Mouse (Mus musculus): Measurements from ENCODE around the gene 1700129C05Rik.

The 1700129C05Rik gene

DNA sequence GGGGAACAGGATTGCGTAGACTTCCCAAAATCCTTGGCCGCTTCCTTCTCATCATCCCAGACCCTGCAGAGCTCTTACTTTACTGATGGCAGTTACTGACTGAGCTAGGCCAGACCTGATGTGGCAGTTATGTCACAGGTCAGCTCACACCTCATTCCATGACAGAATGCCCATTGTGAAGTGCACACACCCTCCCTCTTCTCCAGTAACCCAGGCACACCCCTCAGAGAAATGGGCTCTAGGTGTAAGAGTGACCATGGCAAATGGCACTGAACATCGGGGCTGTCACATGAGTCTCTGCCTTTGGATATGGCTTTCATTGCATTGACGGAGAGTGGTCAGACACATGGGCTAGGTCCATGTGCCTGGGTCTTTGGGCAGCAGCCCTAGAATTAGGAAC is at the start of gene 1700129C05Rik:
TSS of gene 1700129C05Rik (minus strand) at position 101 of the 400 bp plus-strand sequence.
- in situ Hi-C loops (cut with MboI, MseI), result no loop called here

DNA sequence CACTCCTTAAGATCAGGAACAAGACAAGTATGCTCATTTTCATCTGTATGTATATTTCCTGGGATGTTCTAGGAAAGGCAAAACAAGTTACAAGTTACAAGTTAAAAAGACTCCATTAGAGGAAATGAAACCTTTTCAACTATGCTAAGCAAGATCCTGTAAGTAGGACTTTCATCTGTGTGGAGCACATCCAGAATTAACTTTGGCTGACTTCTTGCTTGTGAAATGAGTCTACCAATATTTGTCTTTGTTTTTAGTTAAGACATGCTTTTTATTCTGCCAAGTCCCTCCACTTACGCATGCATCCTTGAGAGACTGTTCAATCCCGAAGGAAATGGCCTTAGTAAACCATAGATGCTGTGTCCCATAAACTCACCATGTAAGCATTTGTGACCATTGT is 43.4 kb upstream of the 1700129C05Rik start:
- in situ Hi-C loops (cut with MboI, MseI), result no loop called here

DNA sequence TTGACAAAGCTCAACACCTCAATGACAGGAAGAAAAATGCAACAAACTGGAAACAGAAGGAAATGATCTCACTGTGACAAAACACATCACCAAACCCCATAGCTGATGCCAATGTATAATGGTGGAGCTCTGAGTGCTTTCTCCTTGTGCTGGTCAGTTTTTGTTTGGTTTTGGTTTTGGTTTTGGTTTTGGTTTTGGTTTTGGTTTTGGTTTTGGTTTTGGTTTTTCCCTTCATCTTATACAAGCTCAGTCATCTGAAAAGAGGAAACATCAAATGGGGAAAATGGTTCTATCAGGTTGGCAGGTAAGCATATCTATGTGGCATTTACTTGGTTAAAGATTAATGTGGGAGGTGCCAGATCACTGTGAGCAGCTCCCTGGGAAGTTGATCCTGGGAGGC is 42.8 kb upstream of the 1700129C05Rik start:
- in situ Hi-C loops (cut with MboI, MseI), result no loop called here

DNA sequence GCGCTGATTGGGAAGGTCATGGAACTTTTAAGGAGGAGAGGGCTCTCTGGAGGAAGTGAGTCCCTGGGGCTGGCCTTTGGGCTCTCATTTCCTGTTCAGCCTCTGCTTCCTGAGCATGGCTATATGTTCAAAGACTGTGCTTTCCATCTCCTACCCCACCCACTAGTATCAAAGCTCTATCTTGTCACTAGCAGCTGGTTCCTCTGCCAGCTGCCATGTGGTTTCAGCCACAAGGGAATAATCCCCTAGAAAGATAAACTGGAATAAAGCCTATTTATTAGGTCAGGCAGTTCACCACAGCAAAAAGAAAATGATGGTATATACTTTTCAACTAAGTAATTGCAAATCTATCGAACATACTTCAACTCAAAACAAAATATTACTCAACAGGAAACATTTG is 40.0 kb upstream of the 1700129C05Rik start:
- in situ Hi-C loops (cut with MboI, MseI), result no loop called here

DNA sequence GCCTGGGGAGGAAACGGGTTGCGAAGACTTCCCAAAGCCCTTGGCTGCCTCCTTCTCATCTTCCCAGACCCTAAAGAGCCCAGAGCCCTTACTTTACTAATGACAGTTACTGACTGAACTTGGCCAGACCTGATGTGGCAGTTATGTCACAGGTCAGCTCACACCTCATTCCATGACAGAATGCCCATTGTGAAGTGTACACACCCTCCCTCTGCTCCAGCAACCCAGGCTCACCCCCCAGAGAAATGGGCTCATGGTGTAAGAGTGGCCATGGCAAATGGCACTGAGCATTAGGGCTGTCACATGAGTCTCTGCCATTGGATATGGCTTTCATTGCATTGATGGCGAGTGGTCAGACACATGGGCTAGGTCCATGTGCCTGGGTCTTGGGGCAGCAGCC is 36.0 kb upstream of the 1700129C05Rik start, which contains the start of gene Gm5142:
TSS of gene Gm5142 (minus strand) at position 101 of the 400 bp plus-strand sequence.
- in situ Hi-C loops (cut with MboI, MseI), result no loop called here

DNA sequence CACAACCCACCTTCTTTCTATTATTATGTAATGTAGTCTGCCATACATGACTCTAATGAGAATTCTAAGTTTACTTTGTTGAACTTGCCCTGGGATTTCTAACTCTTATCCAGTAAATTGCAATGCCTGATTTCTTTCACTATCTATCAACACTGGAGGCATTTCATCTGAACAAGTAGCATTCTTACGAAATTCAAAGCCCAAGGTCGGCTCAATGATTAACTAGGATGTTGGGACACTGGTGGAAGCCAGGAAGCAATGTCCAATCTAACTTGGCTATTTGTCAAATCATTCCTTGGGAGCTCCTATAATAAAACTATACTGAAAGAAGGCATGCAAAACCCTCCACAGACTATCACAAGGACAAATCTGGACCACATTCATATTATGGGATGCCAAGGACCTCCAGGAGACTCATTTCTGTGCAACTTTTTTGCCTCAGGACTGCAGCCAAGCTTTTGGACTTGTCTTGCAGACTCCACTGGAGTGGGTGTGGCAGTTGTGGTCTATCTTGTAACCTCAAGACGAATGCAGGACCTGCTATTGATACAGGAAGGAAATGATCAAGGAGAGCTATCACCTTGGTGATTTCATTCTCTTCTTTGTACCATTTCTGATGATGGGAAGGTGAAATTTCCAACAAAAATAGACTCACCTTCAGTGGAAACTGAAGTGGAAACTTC is 14.5 kb upstream of the 1700129C05Rik start:
- in situ Hi-C loops (cut with MboI, MseI), result no loop called here

DNA sequence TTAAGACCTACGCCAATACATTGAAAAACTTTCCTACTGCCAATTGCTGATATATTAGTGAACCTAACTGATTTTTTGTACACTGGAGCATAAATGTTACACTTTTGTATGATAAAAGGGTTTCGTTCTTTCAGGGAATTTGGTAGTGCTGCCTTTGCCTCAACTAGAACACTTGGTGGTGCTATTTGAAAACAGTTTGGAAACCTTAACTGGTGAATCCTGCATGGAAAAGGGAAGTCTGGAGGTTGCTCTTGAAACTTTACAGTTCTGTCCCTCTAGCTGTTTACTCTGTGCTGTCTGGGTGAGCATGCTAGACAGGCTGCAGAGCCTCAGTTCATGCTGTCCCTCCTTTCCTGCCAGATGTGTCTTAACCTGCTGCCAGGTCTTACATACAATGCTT is 12.9 kb upstream of the 1700129C05Rik start:
- in situ Hi-C loops (cut with MboI, MseI), result no loop called here

DNA sequence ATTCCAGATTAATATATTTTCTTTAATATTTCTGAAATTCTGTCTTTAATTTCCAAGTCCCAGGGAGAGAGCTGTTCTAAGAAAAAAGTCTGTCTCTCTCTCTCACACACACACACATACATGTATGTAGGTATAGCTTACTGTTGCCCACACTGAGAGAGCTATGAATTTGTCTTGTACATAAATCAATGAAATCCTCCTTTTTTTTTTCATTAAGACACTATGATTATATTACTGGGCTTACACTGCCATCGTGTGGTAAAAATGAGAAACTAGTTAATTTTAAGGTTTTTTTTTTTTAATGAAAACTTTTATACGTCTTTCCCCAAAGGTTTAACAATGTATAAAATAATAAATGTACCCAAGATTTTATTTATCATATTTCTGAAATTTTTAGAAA is 28.4 kb downstream of the 1700129C05Rik start:
- in situ Hi-C loops (cut with MboI, MseI), result no loop called here

DNA sequence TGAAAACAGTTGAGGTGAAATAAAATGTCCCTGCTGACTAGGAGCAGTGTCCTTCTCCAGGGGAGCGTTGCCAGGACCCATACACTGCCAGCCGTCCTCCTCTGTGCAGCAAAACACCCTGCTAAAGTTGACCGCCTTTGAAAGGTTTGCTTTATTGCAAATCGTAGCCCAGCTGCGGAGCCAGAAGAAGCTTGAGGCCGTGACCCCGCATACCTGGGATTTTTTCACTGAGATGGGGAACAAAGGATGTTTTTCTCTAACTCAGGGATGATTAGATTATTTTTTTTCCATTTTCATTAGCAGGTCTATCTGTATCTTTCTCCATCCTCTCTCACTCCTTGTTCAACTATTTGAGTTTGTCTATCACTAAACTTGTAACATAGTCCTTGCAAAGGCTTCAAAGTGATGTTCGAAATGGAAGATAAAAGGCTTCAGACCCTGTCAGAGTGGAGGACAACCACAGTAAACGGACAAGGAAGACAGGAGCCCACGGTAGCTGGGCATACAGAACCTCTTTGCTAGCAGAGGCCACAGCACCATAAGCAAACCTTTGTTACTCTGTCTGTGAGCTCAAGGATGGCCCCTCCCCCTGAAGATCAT is 38.6 kb downstream of the 1700129C05Rik start:
- in situ Hi-C loops (cut with MboI, MseI), result no loop called here

DNA sequence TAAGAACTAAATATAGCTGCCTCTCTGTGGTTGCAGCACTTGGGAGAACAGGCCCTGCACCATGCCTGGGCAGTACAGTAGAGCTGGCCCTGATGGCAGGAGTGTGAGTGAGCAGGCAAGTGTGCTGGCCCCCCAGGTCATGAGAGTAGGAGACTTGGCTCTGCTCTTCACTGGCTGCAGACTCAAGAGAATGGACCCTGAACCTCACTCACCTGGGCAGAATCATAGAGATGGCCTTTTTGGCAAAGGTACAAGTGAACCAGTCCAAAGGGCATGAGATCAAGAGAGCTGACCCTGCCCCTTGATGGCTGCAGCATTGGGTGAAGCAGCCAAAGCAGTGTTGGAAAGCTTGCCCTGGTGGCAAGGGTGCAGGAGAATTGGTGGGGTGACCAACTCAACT is 49.1 kb downstream of the 1700129C05Rik start:
- in situ Hi-C loops (cut with MboI, MseI), result loop anchor here (10.0 kb wide), 1 partner anchor 1221 kb away; no protein-coding TSS in a partner anchor

DNA sequence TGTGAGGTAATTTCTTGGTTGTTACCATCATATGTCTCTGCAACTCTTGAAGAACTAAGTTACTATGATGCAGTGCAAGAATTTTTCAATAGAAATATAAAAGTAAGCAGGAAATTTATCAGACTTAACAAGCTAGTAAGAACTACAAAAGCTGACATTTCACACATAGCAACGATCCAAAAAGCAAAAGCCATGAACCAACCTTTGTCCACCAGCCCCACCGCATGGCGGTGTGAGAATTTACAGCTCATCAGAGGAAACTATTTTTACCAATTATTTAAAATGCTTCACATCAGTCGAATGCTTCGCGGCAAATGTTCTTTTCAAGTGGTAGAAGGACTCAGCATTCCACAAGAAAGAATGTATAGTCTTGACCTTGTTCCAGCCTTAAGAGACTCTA is 58.3 kb downstream of the 1700129C05Rik start:
- in situ Hi-C loops (cut with MboI, MseI), result no loop called here

All from regulatory T cell (primary cell).